Mouse (Mus musculus) CH12.LX (cell line): ENCODE measurements at regions not wholly inside any gene's neighbourhood (a gene's known extent, or its start where the extent isn't known, plus 50 kb on each side); places are given as distances from the start of the nearest gene placed in this dataset.

Source experiments
- DNase-seq: peaks from one replicate; pipeline ENCODE4 v3.0.0-alpha.2; 2013; ENCODE audit errors: extremely low read depth
- H3K27ac ChIP-seq: 2 replicates; pipeline ENCODE4 v1.5.1; 2012; ENCODE audit warnings: low read depth, mild to moderate bottlenecking, control low read depth, moderate library complexity; ENCODE audit not compliant: insufficient read depth
- H3K27me3 ChIP-seq: replicated peaks from 2 replicates; pipeline ENCODE3; 2012; ENCODE audit warnings: inconsistent platforms
- H3K36me3 ChIP-seq, 2 experiments: replicated peaks in 1 of 2; 2 replicates each; pipeline versions ENCODE3 to v1.6.1; 2012; ENCODE audit warnings: inconsistent platforms in 1 of 2, low read length in 1 of 2, mild to moderate bottlenecking in 1 of 2, mixed read lengths in 1 of 2, moderate library complexity in 1 of 2; ENCODE audit not compliant: control insufficient read depth in 1 of 2, insufficient read depth in 1 of 2
- H3K4me1 ChIP-seq, 2 experiments: 2 replicates each; pipeline ENCODE4 v1.6.1; 2012; ENCODE audit warnings: inconsistent platforms in 1 of 2, moderate library complexity in 1 of 2; ENCODE audit not compliant: insufficient read depth in 2 of 2, control insufficient read depth in 1 of 2
- H3K4me2 ChIP-seq: 2 replicates; pipeline ENCODE4 v1.6.1; 2012; ENCODE audit warnings: low read depth, mild to moderate bottlenecking, control low read depth; ENCODE audit not compliant: poor library complexity, insufficient read depth, severe bottlenecking
- H3K4me3 ChIP-seq, 3 experiments: fragments of 150-350 bp in 1 of 3; sonication (generic) in 1 of 3; replicated peaks in 1 of 3; 2 replicates each; pipeline versions ENCODE3 to v1.5.1; 2011 to 2012; ENCODE audit warnings: low read depth in 2 of 3, low read length in 2 of 3, mild to moderate bottlenecking in 2 of 3, moderate library complexity in 2 of 3, control low read depth in 1 of 3, improper control_type of control experiment in 1 of 3, inconsistent platforms in 1 of 3, mixed read lengths in 1 of 3; ENCODE audit not compliant: poor library complexity in 1 of 3
- H3K79me2 ChIP-seq: replicated peaks from 2 replicates; pipeline ENCODE4 v1.6.1; 2012; ENCODE audit warnings: mild to moderate bottlenecking, moderate library complexity; ENCODE audit not compliant: control insufficient read depth, poor library complexity, insufficient read depth, severe bottlenecking; ENCODE audit errors: extremely low read depth
- H3K9ac ChIP-seq: 2 replicates; pipeline ENCODE4 v1.6.1; 2012; ENCODE audit warnings: low read depth, mild to moderate bottlenecking, control low read depth, moderate library complexity; ENCODE audit not compliant: insufficient read depth
- H3K9me3 ChIP-seq: replicated peaks from 2 replicates; pipeline ENCODE3; 2012; ENCODE audit warnings: low read length, inconsistent platforms, mixed read lengths
- BHLHE40 ChIP-seq: IDR thresholded peaks from 2 replicates; pipeline ENCODE4 v1.6.1; 2011; ENCODE audit warnings: mild to moderate bottlenecking, low read depth, low read length, improper control_type of control experiment
- CHD1 ChIP-seq: IDR thresholded peaks from 2 replicates; pipeline ENCODE4 v1.6.1; 2012; ENCODE audit warnings: low read depth, low read length, improper control_type of control experiment, inconsistent platforms
- CHD2 ChIP-seq: IDR thresholded peaks from 2 replicates; pipeline ENCODE4 v1.6.1; 2011; ENCODE audit warnings: low read length, improper control_type of control experiment
- CTCF ChIP-seq, 2 experiments: IDR thresholded peaks in 1 of 2; conservative IDR thresholded peaks in 1 of 2; 2 replicates each; pipeline ENCODE4 v1.5.1; 2011 to 2012; ENCODE audit warnings: low read depth in 2 of 2, low read length in 2 of 2, improper control_type of control experiment in 1 of 2, inconsistent platforms in 1 of 2, mild to moderate bottlenecking in 1 of 2, moderate library complexity in 1 of 2
- E2F4 ChIP-seq: IDR thresholded peaks from 2 replicates; pipeline ENCODE4 v1.6.1; 2011; ENCODE audit warnings: low read depth, low read length, improper control_type of control experiment; ENCODE audit not compliant: insufficient replicate concordance
- ELF1 ChIP-seq: IDR thresholded peaks from 2 replicates; pipeline ENCODE4 v1.6.1; 2014; ENCODE audit warnings: low read depth, mild to moderate bottlenecking, inconsistent platforms, low read length, improper control_type of control experiment
- EP300 ChIP-seq: IDR thresholded peaks from 2 replicates; pipeline ENCODE4 v1.6.1; 2011; ENCODE audit warnings: low read length, improper control_type of control experiment
- ETS1 ChIP-seq: conservative IDR thresholded peaks from 2 replicates; pipeline ENCODE4 v1.6.1; 2012; ENCODE audit warnings: low read depth, mild to moderate bottlenecking, inconsistent platforms, low read length, improper control_type of control experiment, moderate library complexity
- GABPA ChIP-seq: IDR thresholded peaks from 2 replicates; pipeline ENCODE4 v1.6.1; 2012; ENCODE audit warnings: low read depth, low read length, improper control_type of control experiment, inconsistent platforms; ENCODE audit not compliant: insufficient replicate concordance
- HCFC1 ChIP-seq: IDR thresholded peaks from 2 replicates; pipeline ENCODE4 v1.6.1; 2012; ENCODE audit warnings: low read depth, mild to moderate bottlenecking, inconsistent platforms, low read length, improper control_type of control experiment
- IRF4 ChIP-seq: IDR thresholded peaks from 2 replicates; pipeline ENCODE4 v1.6.1; 2014; ENCODE audit warnings: low read depth, mild to moderate bottlenecking, inconsistent platforms, low read length, improper control_type of control experiment
- JUN ChIP-seq: IDR thresholded peaks from 2 replicates; pipeline ENCODE4 v1.6.1; 2011; ENCODE audit warnings: low read depth, mild to moderate bottlenecking, low read length, improper control_type of control experiment, moderate library complexity; ENCODE audit not compliant: insufficient read depth
- JUND ChIP-seq: conservative IDR thresholded peaks from 2 replicates; pipeline ENCODE4 v1.6.1; 2011; ENCODE audit warnings: low read depth, low read length, improper control_type of control experiment
- KAT2A ChIP-seq: IDR thresholded peaks from 2 replicates; pipeline ENCODE4 v1.6.1; 2012; ENCODE audit warnings: low read length, improper control_type of control experiment, inconsistent platforms; ENCODE audit not compliant: insufficient replicate concordance
- MAFK ChIP-seq: IDR thresholded peaks from 2 replicates; pipeline ENCODE4 v1.6.1; 2011; ENCODE audit warnings: low read length, improper control_type of control experiment; ENCODE audit not compliant: insufficient replicate concordance
- MAX ChIP-seq: IDR thresholded peaks from 2 replicates; pipeline ENCODE4 v1.6.1; 2011; ENCODE audit warnings: low read length, improper control_type of control experiment
- MAZ ChIP-seq: IDR thresholded peaks from 2 replicates; pipeline ENCODE4 v1.6.1; 2012; ENCODE audit warnings: low read depth, mild to moderate bottlenecking, inconsistent platforms, low read length, improper control_type of control experiment, moderate library complexity
- MEF2A ChIP-seq: IDR thresholded peaks from 2 replicates; pipeline ENCODE4 v1.6.1; 2014; ENCODE audit warnings: low read depth, mild to moderate bottlenecking, inconsistent platforms, low read length, improper control_type of control experiment, borderline replicate concordance
- MXI1 ChIP-seq: IDR thresholded peaks from 2 replicates; pipeline ENCODE4 v1.6.1; 2011; ENCODE audit warnings: mild to moderate bottlenecking, low read depth, low read length, improper control_type of control experiment
- MYC ChIP-seq: IDR thresholded peaks from 2 replicates; pipeline ENCODE4 v1.6.1; 2011; ENCODE audit warnings: low read depth, mild to moderate bottlenecking, improper control_type of control experiment, low read length
- NELFE ChIP-seq: IDR thresholded peaks from 2 replicates; pipeline ENCODE4 v1.6.1; 2011; ENCODE audit warnings: low read depth, low read length, improper control_type of control experiment
- NRF1 ChIP-seq: IDR thresholded peaks from 2 replicates; pipeline ENCODE4 v1.6.1; 2014; ENCODE audit warnings: low read depth, mild to moderate bottlenecking, inconsistent platforms, low read length, improper control_type of control experiment, moderate library complexity
- PAX5 ChIP-seq: IDR thresholded peaks from 2 replicates; pipeline ENCODE4 v1.6.1; 2012; ENCODE audit warnings: low read length, inconsistent platforms, mixed read lengths
- POLR2A ChIP-seq: IDR thresholded peaks from 2 replicates; pipeline ENCODE4 v1.6.1; 2011; ENCODE audit warnings: low read depth, mild to moderate bottlenecking, improper control_type of control experiment, low read length
- POLR2AphosphoS2 ChIP-seq: IDR thresholded peaks from 2 replicates; pipeline ENCODE4 v1.6.1; 2011; ENCODE audit warnings: low read depth, low read length, improper control_type of control experiment
- RAD21 ChIP-seq: IDR thresholded peaks from 2 replicates; pipeline ENCODE4 v1.6.1; 2011; ENCODE audit warnings: low read depth, mild to moderate bottlenecking, low read length, improper control_type of control experiment, moderate library complexity
- RCOR1 ChIP-seq: conservative IDR thresholded peaks from 2 replicates; pipeline ENCODE4 v1.6.1; 2012; ENCODE audit warnings: low read depth, mild to moderate bottlenecking, inconsistent platforms, low read length, improper control_type of control experiment
- SIN3A ChIP-seq: IDR thresholded peaks from 2 replicates; pipeline ENCODE4 v1.6.1; 2012; ENCODE audit warnings: low read length, improper control_type of control experiment, inconsistent platforms
- SMC3 ChIP-seq: IDR thresholded peaks from 2 replicates; pipeline ENCODE4 v1.6.1; 2011; ENCODE audit warnings: low read depth, low read length, improper control_type of control experiment
- TBP ChIP-seq: conservative IDR thresholded peaks from 2 replicates; pipeline ENCODE4 v1.6.1; 2011; ENCODE audit warnings: low read depth, low read length, improper control_type of control experiment
- TCF12 ChIP-seq: IDR thresholded peaks from 2 replicates; pipeline ENCODE4 v1.6.1; 2014; ENCODE audit warnings: low read depth, mild to moderate bottlenecking, inconsistent platforms, low read length, improper control_type of control experiment
- UBTF ChIP-seq: IDR thresholded peaks from 2 replicates; pipeline ENCODE4 v1.6.1; 2012; ENCODE audit warnings: low read depth, mild to moderate bottlenecking, inconsistent platforms, low read length, improper control_type of control experiment, moderate library complexity
- USF1 ChIP-seq: IDR thresholded peaks from 2 replicates; pipeline ENCODE4 v1.6.1; 2014; ENCODE audit warnings: low read depth, mild to moderate bottlenecking, inconsistent platforms, low read length, improper control_type of control experiment
- USF2 ChIP-seq: conservative IDR thresholded peaks from 2 replicates; pipeline ENCODE4 v1.6.1; 2011; ENCODE audit warnings: low read depth, low read length, improper control_type of control experiment
- ZC3H11A ChIP-seq: IDR thresholded peaks from 2 replicates; pipeline ENCODE4 v1.6.1; 2012; ENCODE audit warnings: low read depth, mild to moderate bottlenecking, inconsistent platforms, low read length, improper control_type of control experiment
- ZKSCAN1 ChIP-seq: IDR thresholded peaks from 2 replicates; pipeline ENCODE4 v1.6.1; 2012; ENCODE audit warnings: low read depth, inconsistent platforms, low read length, improper control_type of control experiment, borderline replicate concordance
- ZMIZ1 ChIP-seq: IDR thresholded peaks from 2 replicates; pipeline ENCODE4 v1.6.1; 2012; ENCODE audit warnings: low read depth, mild to moderate bottlenecking, inconsistent platforms, low read length, improper control_type of control experiment
- ZNF384 ChIP-seq: IDR thresholded peaks from 2 replicates; pipeline ENCODE4 v1.6.1; 2012; ENCODE audit warnings: low read depth, low read length, improper control_type of control experiment, inconsistent platforms
- dilution Hi-C: fragments of 300-500 bp; cut with MboI; formaldehyde crosslinking; loops from 2 replicates; pipeline ENCODE4 v1.14.3; 2020; ENCODE audit warnings: low sequenced_read_pairs; ENCODE audit not compliant: extremely low pct_unique_long_range_greater_than_20kb, extremely low pct_ligation_motif_present
- in situ Hi-C: fragments of 300-500 bp; cut with MboI; formaldehyde crosslinking; loops from 3 replicates; pipeline ENCODE4 v1.14.3; 2019; ENCODE audit warnings: low sequenced_read_pairs, low pct_ligation_motif_present, low pct_unique_long_range_greater_than_20kb, mixed read lengths

- Histone ChIP-seq H3K9me3 (no peaks in the 10 kb centered on the region), H3K4me3 (no peak overlapping the region), H3K79me2 (no peaks in the 10 kb centered on the region), H3K9ac (no peak overlapping the region), H3K4me2 (peak overlapping the region; percentile 43; the same call in 1 of the 2 replicates), H3K36me3 (no peaks in the 10 kb centered on the region), H3K27ac (no peak overlapping the region), H3K27me3 (no peaks in the 10 kb centered on the region), H3K4me1 (no peaks in the 10 kb centered on the region; a peak in 1 of 4 replicates)
- in situ Hi-C loops: no loop called here
- dilution Hi-C loops: no loop called here
- TF ChIP-seq KAT2A: no peak
- TF ChIP-seq SIN3A: no peak
- no peak for TF ChIP-seq MAFK
- TF ChIP-seq NRF1: no peak
- no peak for TF ChIP-seq ZNF384
- TF ChIP-seq ELF1: no peak
- no peak for TF ChIP-seq E2F4
- no peak for TF ChIP-seq MYC
- peak; percentile 29; the same call in 1 of the 2 replicates for TF ChIP-seq IRF4
- TF ChIP-seq NELFE: no peak
- TF ChIP-seq USF2: no peak
- no peak for TF ChIP-seq MXI1
- TF ChIP-seq POLR2AphosphoS2: no peak
- TF ChIP-seq RAD21: peak; percentile 83
- no peak for TF ChIP-seq MEF2A
- no peak for TF ChIP-seq CHD2
- TF ChIP-seq EP300: no peak
- TF ChIP-seq MAX: no peak; the same call in 1 of the 2 replicates
- no peak for TF ChIP-seq CHD1
- 0 out of 2 replicates have a peak, but pooled peaks have one; percentile 21 for TF ChIP-seq TCF12
- peak; percentile 89 for TF ChIP-seq SMC3
- TF ChIP-seq BHLHE40: no peak
- TF ChIP-seq HCFC1: no peak
- no peak for TF ChIP-seq USF1
- no peak for TF ChIP-seq POLR2A
- TF ChIP-seq JUN: no peak
- no peak for TF ChIP-seq TBP
- TF ChIP-seq ZKSCAN1: no peak
- TF ChIP-seq CTCF (conservative IDR thresholded peaks at IDR 0.05 in 1 of 2, IDR thresholded peaks at IDR 0.05 in 1 of 2; ENCODE audit: low read depth in 2 of 2, low read length in 2 of 2): peak in 1 of 2 experiments; percentile 90; a peak in 2 of 4 replicates
- no peak for TF ChIP-seq PAX5
- TF ChIP-seq RCOR1: no peak
- TF ChIP-seq GABPA: no peak
- TF ChIP-seq MAZ: no peak
- no peak for TF ChIP-seq JUND
- TF ChIP-seq ZMIZ1: no peak
- TF ChIP-seq ETS1: no peak
- peak; percentile 31; the same call in 1 of the 2 replicates for TF ChIP-seq ZC3H11A
- 0 out of 2 replicates have a peak, but pooled peaks have one; percentile 40 for TF ChIP-seq UBTF
- DNase-seq: peak; percentile 37
Observed at GRCm38 (mm10) chr1:181272622-181273296, 61.0 kb upstream of the Wdr26 start.
